Mouse (Mus musculus) midbrain, embryonic 16.5 days (tissue): ENCODE data around the gene Cfap69. TPM values are rescaled to one million over a fixed set of nuclear protein-coding genes. Genes with fewer than 3 reads are reported as not detected.

ENCODE experiments used
- ATAC-seq: fragments of 200-750 bp; cut with Nextera tagmentation; 2 replicates; pipeline ENCODE4 v1.8.0; 2017; ENCODE audit warnings: moderate TSS enrichment
- H3K27ac ChIP-seq: fragments of 300-500 bp; sonication (generic); 2 replicates; pipeline ENCODE4 v1.5.1; 2014; ENCODE audit warnings: mild to moderate bottlenecking, low read length, mixed read lengths
- H3K27me3 ChIP-seq: fragments of 300-500 bp; sonication (generic); 2 replicates; pipeline ENCODE4 v1.6.1; 2014; ENCODE audit warnings: low read depth, low read length, mixed read lengths; ENCODE audit not compliant: control insufficient read depth, insufficient read depth
- H3K36me3 ChIP-seq: fragments of 300-500 bp; sonication (generic); 2 replicates; pipeline ENCODE4 v1.6.1; 2014; ENCODE audit warnings: mild to moderate bottlenecking, low read length, moderate library complexity, mixed read lengths; ENCODE audit not compliant: control insufficient read depth, insufficient read depth
- H3K4me1 ChIP-seq: fragments of 300-500 bp; sonication (generic); 2 replicates; pipeline ENCODE4 v1.6.1; 2014; ENCODE audit warnings: mild to moderate bottlenecking, low read length, mixed read lengths; ENCODE audit not compliant: control insufficient read depth, insufficient read depth
- H3K4me2 ChIP-seq: fragments of 300-500 bp; sonication (generic); 2 replicates; pipeline ENCODE4 v1.6.1; 2014; ENCODE audit warnings: mild to moderate bottlenecking, low read length, mixed read lengths
- H3K4me3 ChIP-seq: fragments of 300-500 bp; sonication (generic); 2 replicates; pipeline ENCODE4 v1.5.1; 2014; ENCODE audit warnings: low read depth, mild to moderate bottlenecking, low read length, moderate library complexity, mixed read lengths
- H3K9ac ChIP-seq: fragments of 300-500 bp; sonication (generic); 2 replicates; pipeline ENCODE4 v1.6.1; 2014; ENCODE audit warnings: low read depth, low read length, mixed read lengths
- H3K9me3 ChIP-seq: fragments of 300-500 bp; sonication (generic); replicated peaks from 2 replicates; pipeline ENCODE4 v1.6.1; 2014; ENCODE audit warnings: mild to moderate bottlenecking, low read length, mixed read lengths; ENCODE audit not compliant: control insufficient read depth, poor library complexity, severe bottlenecking
- WGBS: fragments of 180-500 bp; shearing (Covaris S2); extraction: QIAGEN DNeasy Blood & Tissue Kit; methylation state at CpG from one replicate; pipeline ENCODE4 v1.1.7; 2014; 5-methylcytosine and 5-hydroxymethylcytosine counted together
- polyA plus RNA-seq: library from polyadenylated mRNA; unstranded; fragments of >200 nt; fragmentation: Nextera tagmentation; extraction: Ambion mirVana; gene quantifications from 2 replicates; pipeline ENCODE4 v1.2.1, GENCODE M21; 2015

Cfap69 gene
- polyA plus RNA-seq, 1 experiment from 2014 or later: 9.9 TPM

DNA sequence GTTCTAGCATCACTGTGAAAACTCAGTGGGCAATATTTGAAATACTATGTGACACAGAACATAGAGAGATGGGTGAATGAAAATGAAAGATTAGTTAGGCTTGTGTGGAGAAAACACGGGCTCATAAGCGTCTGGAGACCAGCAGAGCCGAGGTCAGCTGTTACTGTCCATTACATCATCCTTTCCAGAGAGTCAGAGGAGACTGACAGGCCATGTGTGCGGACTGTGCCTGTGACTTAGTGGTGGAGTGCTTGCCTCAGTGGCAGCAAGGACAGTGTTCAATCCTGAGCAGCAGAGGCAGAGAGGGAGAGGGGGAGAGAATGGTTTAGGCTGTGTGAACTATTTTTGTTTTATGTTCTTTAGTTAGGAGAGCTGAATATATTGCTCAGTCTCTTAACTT, 45.7 kb downstream of the Cfap69 start:
- no peaks in the 10 kb centered on the region for H3K9me3 ChIP-seq
- WGBS: 75% methylated on average over 4 of the region's 4 CpGs
- H3K36me3 ChIP-seq: no peaks in the 10 kb centered on the region

DNA sequence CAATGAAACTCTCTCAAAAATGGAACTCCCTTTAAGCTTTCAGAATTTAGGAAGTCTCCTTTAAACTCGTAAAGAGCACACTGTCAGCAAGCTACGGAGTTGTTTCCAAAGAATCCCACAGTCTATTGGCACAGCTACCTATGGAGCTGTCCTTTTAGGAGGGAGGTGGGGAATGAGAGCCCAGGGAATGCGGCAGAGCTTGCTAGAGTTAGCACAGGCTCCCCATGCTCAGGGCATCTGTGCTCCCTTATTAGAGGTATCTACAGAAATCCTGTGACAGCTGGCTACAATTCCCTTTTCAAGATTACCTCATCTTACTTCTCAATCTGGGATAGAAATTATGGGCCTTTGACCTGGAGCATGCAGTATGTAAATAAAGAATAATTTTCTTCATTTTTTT, 53.5 kb downstream of the Cfap69 start:
- 59% methylated on average over 3 of the region's 3 CpGs for WGBS
- Histone ChIP-seq H3K4me2 (no peak overlapping the region), H3K9me3 (no peaks in the 10 kb centered on the region), H3K27ac (no peak overlapping the region), H3K27me3 (no peaks in the 10 kb centered on the region), H3K36me3 (no peaks in the 10 kb centered on the region), H3K4me1 (no peaks in the 10 kb centered on the region), H3K9ac (no peak overlapping the region), H3K4me3 (no peak overlapping the region)
- ATAC-seq: no peak

More for the DNA sequence above, 45.7 kb downstream of the Cfap69 start:
- Histone ChIP-seq H3K9ac (no peak overlapping the region), H3K27ac (no peak overlapping the region), H3K27me3 (no peaks in the 10 kb centered on the region), H3K4me3 (no peak overlapping the region), H3K4me2 (no peak overlapping the region), H3K4me1 (no peaks in the 10 kb centered on the region)
- no peak for ATAC-seq

DNA sequence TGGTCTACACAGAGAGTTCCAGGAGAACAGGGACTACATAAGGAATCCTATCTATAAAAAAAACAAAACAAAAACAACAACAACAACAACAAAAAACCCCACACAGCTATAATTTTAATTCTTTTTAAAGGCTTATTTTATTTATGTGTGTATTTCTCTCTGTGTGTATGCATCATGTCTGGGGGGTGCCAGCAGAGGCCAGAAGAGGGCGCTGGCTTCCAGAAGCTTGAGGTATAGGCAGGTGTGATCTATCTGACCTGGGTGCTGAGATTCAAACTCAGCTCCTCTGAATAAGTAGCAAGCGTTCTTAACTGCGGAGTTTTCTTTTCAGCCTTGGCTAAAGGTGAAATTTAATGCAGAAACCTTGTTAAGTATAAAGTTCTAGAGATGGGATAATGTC, 76.4 kb downstream of the Cfap69 start:
- Histone ChIP-seq H3K27ac (no peak overlapping the region), H3K4me1 (no peaks in the 10 kb centered on the region), H3K9me3 (no peaks in the 10 kb centered on the region), H3K36me3 (no peaks in the 10 kb centered on the region), H3K9ac (no peak overlapping the region), H3K4me2 (no peak overlapping the region), H3K27me3 (no peaks in the 10 kb centered on the region), H3K4me3 (no peak overlapping the region)
- no peak for ATAC-seq
- 82% methylated on average over 3 of the region's 3 CpGs for WGBS

DNA sequence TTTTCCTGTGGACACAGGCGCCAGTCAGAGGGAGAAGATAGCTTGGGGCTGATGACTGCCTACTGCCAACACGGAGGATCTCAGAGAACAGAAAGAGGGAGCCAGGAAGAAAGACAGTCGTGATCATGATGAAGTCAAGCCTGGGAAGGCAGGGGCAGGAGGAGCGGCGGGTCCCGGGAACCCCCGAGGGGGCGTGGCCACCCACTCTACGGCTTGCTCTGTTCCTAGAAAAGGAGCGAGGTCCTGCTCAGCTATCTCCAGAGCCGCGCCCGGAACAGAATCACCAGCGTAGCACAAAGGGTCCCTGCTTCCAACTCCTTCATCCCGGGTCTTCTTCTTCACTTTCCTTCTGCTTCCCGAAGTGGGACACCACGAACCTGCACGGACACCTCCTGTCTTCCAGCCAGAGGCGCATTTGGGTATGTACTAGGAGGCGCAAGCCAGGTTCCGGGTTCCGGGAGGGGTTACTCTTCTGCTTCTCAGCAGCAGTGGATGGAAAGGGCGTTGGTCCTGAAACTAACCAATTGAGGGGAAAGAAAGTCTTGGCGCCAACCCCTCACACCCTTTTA, 90.2 kb downstream of the Cfap69 start, which contains the start of gene Gm8773:
Gene Gm8773 (plus strand): TSS at position 51 of the 569 bp plus-strand sequence.
- no peaks in the 10 kb centered on the region for H3K9me3 ChIP-seq
- ATAC-seq: peak; percentile 91
- no peaks in the 10 kb centered on the region for H3K4me1 ChIP-seq
- no peaks in the 10 kb centered on the region for H3K27me3 ChIP-seq
- no peaks in the 10 kb centered on the region for H3K36me3 ChIP-seq
- peak within 1 kb of the TSS; percentile 86 for H3K4me2 ChIP-seq
- H3K27ac ChIP-seq: 0 out of 2 replicates have a peak within 1 kb of the TSS, but pooled peaks have one; percentile 3
- WGBS: 0% methylated on average over 22 of the region's 24 CpGs
- peak within 1 kb of the TSS; percentile 59 for H3K4me3 ChIP-seq
- peak within 1 kb of the TSS; percentile 74 for H3K9ac ChIP-seq

DNA sequence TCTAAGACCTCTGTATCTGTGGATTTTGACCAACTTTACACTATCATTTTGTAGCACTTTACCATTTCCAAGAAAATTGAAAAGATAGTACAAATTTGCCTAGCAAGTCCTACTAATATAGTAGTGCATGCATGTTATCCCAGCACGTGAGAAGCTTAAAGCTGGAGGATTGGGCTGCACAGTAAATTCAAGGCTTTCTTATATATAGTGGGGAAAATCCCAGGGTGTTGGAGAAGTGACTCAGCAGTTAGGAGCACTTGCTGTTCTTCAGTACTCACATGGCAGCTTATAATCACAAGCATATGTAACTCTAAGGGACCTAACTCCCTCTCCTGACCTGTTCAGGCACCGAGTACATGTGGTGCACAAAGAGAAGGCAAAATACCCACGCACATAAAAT, 101.6 kb downstream of the Cfap69 start:
- no peaks in the 10 kb centered on the region for H3K36me3 ChIP-seq
- H3K4me3 ChIP-seq: no peak overlapping the region
- H3K9ac ChIP-seq: no peak overlapping the region
- ATAC-seq: no peak
- H3K27me3 ChIP-seq: no peaks in the 10 kb centered on the region
- H3K27ac ChIP-seq: no peak overlapping the region
- 71% methylated on average over 3 of the region's 3 CpGs for WGBS
- H3K4me2 ChIP-seq: no peak overlapping the region
- H3K4me1 ChIP-seq: peaks cover 12% of the 10 kb centered on the region
- H3K9me3 ChIP-seq: no peaks in the 10 kb centered on the region

DNA sequence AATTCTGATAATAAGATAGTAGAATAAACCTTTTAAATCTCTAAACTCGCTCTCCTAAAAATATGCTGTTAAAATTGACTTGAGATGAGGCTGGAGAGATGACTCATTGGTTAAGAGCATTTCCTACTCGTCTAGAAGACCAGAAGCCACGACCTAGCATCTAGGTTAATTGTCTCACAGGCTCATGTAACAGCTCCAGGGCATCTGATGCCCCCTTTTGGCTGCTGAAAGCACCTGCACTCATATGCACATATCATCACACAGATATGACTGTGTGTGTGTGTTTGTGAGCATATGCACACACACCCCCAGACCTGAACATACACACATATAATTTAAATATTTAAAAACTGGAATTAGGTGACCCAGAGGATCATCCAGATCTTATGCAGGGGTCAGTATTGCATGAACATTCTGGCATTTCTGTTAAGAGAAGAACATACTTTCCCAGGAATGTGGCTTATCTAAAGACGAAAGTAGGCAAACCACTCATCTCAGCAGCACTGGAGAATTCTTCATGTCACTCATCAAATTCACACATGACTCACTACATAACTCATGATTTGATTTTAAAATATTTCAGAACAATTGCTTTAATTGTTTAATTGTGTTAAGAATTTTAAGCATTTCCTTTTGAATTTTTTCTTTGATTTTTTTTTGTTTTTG, 102.9 kb downstream of the Cfap69 start:
- no peaks in the 10 kb centered on the region for H3K9me3 ChIP-seq
- H3K27me3 ChIP-seq: no peaks in the 10 kb centered on the region
- no peak overlapping the region for H3K4me2 ChIP-seq
- peaks cover 12% of the 10 kb centered on the region for H3K4me1 ChIP-seq
- H3K36me3 ChIP-seq: no peaks in the 10 kb centered on the region
- ATAC-seq: no peak
- no peak overlapping the region for H3K9ac ChIP-seq
- H3K27ac ChIP-seq: no peak overlapping the region
- 74% methylated on average over 4 of the region's 4 CpGs for WGBS
- no peak overlapping the region for H3K4me3 ChIP-seq

DNA sequence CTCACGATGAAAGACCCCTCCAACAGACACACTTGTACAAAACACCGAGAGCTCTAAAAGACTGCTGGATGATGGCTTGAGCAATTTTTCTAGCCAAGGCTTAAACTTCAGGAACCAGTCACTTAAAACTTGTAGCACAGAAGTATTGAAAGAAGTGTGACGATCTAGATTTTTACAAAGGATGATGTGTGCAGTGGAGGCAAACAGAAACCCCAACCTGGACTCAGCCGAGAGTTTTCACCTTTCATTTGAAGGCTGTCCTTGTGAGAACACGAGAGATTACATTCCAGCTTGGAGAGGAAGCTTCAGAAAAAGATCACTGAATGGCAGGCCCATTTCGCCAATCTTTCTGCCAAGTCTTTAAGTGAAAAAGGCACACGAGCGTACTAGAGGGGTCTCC, 104.2 kb downstream of the Cfap69 start:
- Histone ChIP-seq H3K4me1 (peaks cover 12% of the 10 kb centered on the region), H3K27me3 (no peaks in the 10 kb centered on the region), H3K4me2 (peak overlapping the region; percentile 73), H3K9ac (peak overlapping the region; percentile 76), H3K4me3 (peak overlapping the region; percentile 79), H3K27ac (peak overlapping the region; percentile 79), H3K36me3 (peaks cover under 1% of the 10 kb centered on the region; the same call in 1 of the 2 replicates), H3K9me3 (no peaks in the 10 kb centered on the region)
- WGBS: 41% methylated on average over 8 of the region's 8 CpGs
- peak; percentile 32 for ATAC-seq

DNA sequence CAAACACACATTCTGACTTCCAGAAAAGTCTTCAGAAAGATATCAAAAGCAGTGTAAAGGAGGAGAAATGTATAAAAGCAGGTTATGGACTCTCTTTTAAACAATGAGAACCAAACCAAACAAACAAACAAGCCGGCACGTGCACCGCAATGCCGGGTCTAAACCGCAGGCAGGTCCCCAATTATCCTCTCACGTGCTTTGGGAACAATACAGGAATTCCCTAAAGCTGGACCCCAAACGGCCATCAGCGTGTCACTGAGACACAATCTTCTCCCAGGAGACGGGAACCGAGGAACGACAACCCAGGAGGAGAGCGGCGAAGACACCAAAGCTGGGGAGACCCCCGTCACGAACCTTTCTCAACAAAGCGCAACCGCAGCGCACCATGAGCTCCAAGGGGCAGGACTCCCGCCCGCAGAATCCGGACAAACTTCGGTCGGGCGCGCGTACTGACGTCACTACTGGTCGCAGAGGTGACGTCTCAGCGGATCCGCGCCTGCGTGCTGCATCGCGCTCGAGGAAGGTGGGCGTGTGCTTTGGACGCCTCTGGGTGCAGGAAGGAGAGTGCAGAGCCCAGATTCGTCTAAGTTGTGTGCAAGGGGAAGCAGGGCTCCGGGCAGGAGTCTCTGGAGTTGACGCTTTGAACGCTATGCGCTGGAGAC, 104.8 kb downstream of the Cfap69 start, which contains the start of gene Gtpbp10:
Gene Gtpbp10 (minus strand): TSS at position 460 of the 662 bp plus-strand sequence.
- Histone ChIP-seq H3K36me3 (peaks cover 6% of the 10 kb centered on the region), H3K9ac (peak within 1 kb of the TSS; percentile 76), H3K4me2 (peak within 1 kb of the TSS; percentile 73), H3K4me3 (peak within 1 kb of the TSS; percentile 79), H3K27me3 (no peaks in the 10 kb centered on the region), H3K27ac (peak within 1 kb of the TSS; percentile 79), H3K4me1 (peaks cover 12% of the 10 kb centered on the region), H3K9me3 (no peaks in the 10 kb centered on the region)
- WGBS: under 1% methylated on average over 43 of the region's 43 CpGs
- peak; percentile 99 for ATAC-seq

DNA sequence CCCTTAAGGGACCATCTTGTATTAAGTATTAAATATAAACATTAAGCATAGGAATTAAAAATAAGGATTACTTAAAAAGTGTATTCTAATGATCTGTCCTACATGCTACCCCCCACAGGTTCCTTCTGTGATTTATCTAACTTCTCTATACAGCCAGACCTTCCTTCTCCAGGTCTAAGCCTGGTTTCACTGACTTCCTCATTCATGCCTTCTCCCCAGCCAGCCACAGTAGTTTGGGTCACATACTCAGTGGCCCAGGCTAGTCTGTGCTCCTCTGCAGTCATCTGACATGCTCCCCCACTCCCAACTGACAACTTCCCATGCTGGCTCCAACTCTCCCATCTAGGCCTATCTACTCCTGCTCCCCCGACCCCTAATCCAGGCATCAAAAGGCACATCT, 112.9 kb downstream of the Cfap69 start:
- Histone ChIP-seq H3K9ac (no peak overlapping the region), H3K36me3 (peaks cover 24% of the 10 kb centered on the region), H3K4me3 (no peak overlapping the region), H3K27me3 (no peaks in the 10 kb centered on the region), H3K4me2 (no peak overlapping the region), H3K27ac (no peak overlapping the region), H3K4me1 (no peaks in the 10 kb centered on the region), H3K9me3 (no peaks in the 10 kb centered on the region)
- WGBS: 100% methylated on average over 1 of the region's 1 CpGs
- no peak for ATAC-seq
